Mouse (Mus musculus): ENCODE measurements at regions not wholly inside any gene's neighbourhood (a gene's known extent, or its start where the extent isn't known, plus 50 kb on each side); places are given as distances from the start of the nearest gene placed in this dataset.

GRCm38 (mm10) chr11:111296309-111296721 is 230.4 kb downstream of the Kcnj2 start:
- TF ChIP-seq CTCF (IDR thresholded peaks at IDR 0.05; ENCODE audit: extremely low read depth, insufficient read depth, insufficient read length, insufficient replicate concordance) (no peak), POLR2A (IDR thresholded peaks at IDR 0.05; ENCODE audit: low read depth, low read length) (no peak)

All from spleen, adult 2 months (tissue).